12 mouse cellular contexts compared by ENCODE assay signal in genomic region chr5:148866571-148866970, GRCm38 (mm10).
DNase-seq lines count a peak whose midpoint lies in the region; ATAC-seq and TF ChIP-seq lines count a peak whose summit lies in the region.
"Had no signal": no experiment of that assay in that cellular context is flagged by ENCODE, and none has a peak within 500 bp of the region (broad histone marks: within the 10 kb centered on the region; RNA-seq: fewer than 3 reads in every experiment).

No protein-coding gene starts in this region.

- DNase-seq in lung, adult 2 months, result no peak
- peak; percentile 17 to 41 for DNase-seq in thymus, postnatal 36 days
- no peak for DNase-seq in gastrocnemius, postnatal 36 days
- no peak for DNase-seq in embryo, embryonic 11 days
- no peak for DNase-seq in frontal cortex, postnatal 25 days (ENCODE audit: low spot score in 2 of 2)
- DNase-seq: adrenal gland, postnatal 36 days; heart, postnatal 10 days; kidney, postnatal 4 days; liver had no signal

- H3K9ac ChIP-seq in lung, embryonic 16.5 days (ENCODE audit: low read length), result no peak overlapping the region

- intact Hi-C loops in gastrocnemius, postnatal 36 days (cut with DNase I), result no loop called here

- TF ChIP-seq CTCF in lung, adult 2 months (IDR thresholded peaks at IDR 0.05; ENCODE audit: insufficient read depth, low read length), result no peak

- no peak overlapping the region for H3K27ac ChIP-seq in lung, embryonic 16.5 days (ENCODE audit: low read length)

- peak overlapping the region; percentile 24 for H3K4me2 ChIP-seq in lung, embryonic 16.5 days (ENCODE audit: low read depth, low read length)

- H3K4me3 ChIP-seq in lung, embryonic 16.5 days (ENCODE audit: low read length), result no peak overlapping the region
- no peak overlapping the region for H3K4me3 ChIP-seq in lung, adult 2 months (replicated peaks; ENCODE audit: extremely low read depth, low read depth, low read length)

- H3K27me3 ChIP-seq in lung, embryonic 16.5 days (ENCODE audit: control insufficient read depth, insufficient read depth, low read depth, low read length), result no peaks in the 10 kb centered on the region

- H3K36me3 ChIP-seq in lung, embryonic 16.5 days (ENCODE audit: control insufficient read depth, insufficient read depth, low read length), result no peaks in the 10 kb centered on the region

- TF ChIP-seq POLR2A in lung, adult 2 months (IDR thresholded peaks at IDR 0.05; ENCODE audit: borderline replicate concordance, extremely low read depth, low read depth, low read length), result no peak

- peaks cover 3% of the 10 kb centered on the region; the same call in 1 of the 2 replicates for H3K9me3 ChIP-seq in lung, embryonic 16.5 days (ENCODE audit: control insufficient read depth, low read length)

- WGBS in lung, embryonic 16.5 days, result 28% methylated on average over 10 of the region's 10 CpGs
- 26% methylated on average over 10 of the region's 10 CpGs for WGBS in lung, adult 2 months

- peak; percentile 58; the same call in 1 of the 2 replicates for ATAC-seq in lung, embryonic 16.5 days (ENCODE audit: low read depth)
- ATAC-seq in inflammation-experienced regulatory T-cells, adult 6 months, result peak; percentile 92
- peak; percentile 89 for ATAC-seq in neutrophil, adult 5-6 weeks (ENCODE audit: extremely low read depth, insufficient number of reproducible peaks, low FRiP score, poor library complexity, severe bottlenecking)

- peaks cover 14% of the 10 kb centered on the region for H3K4me1 ChIP-seq in lung, embryonic 16.5 days (replicated peaks; ENCODE audit: control insufficient read depth, insufficient read depth, low read length)
- no peaks in the 10 kb centered on the region; the same call in 1 of the 2 replicates for H3K4me1 ChIP-seq in lung, adult 2 months (ENCODE audit: control insufficient read depth, insufficient read depth, low read length)

Comparison
In these comparisons a context has a peak if more than half of its experiments do, and no peak if none do; other contexts are left out.
1. DNase-seq: peak in thymus, postnatal 36 days (2 of 2); none in lung, adult 2 months (single experiment), gastrocnemius, postnatal 36 days (0 of 2), embryo, embryonic 11 days (single experiment) and frontal cortex, postnatal 25 days (0 of 2).
2. Peak in every context shown above with its lines, with median percentiles within 50 percentile points of each other: ATAC-seq.